Mouse (Mus musculus) MEL (cell line): ENCODE data around the gene Cep41.

Experiments
- GATA1 ChIP-seq: IDR thresholded peaks from 2 replicates; pipeline ENCODE4 v1.6.1; 2011; ENCODE audit warnings: low read depth, low read length, improper control_type of control experiment
- HCFC1 ChIP-seq: IDR thresholded peaks from 2 replicates; pipeline ENCODE4 v1.6.1; 2012; ENCODE audit warnings: low read depth, mild to moderate bottlenecking, inconsistent platforms, low read length, improper control_type of control experiment, moderate library complexity
- MEF2A ChIP-seq: IDR thresholded peaks from 2 replicates; pipeline ENCODE4 v1.6.1; 2014; ENCODE audit warnings: low read depth, mild to moderate bottlenecking, inconsistent platforms, low read length, improper control_type of control experiment; ENCODE audit not compliant: poor library complexity, insufficient replicate concordance, severe bottlenecking; ENCODE audit errors: extremely low read depth
- POLR2A ChIP-seq, 2 experiments: IDR thresholded peaks; 2 replicates each; pipeline ENCODE4 v1.6.1; 2011 to 2012; ENCODE audit warnings: low read length in 2 of 2, mild to moderate bottlenecking in 2 of 2, control low read depth in 1 of 2, improper control_type of control experiment in 1 of 2, low read depth in 1 of 2, moderate library complexity in 1 of 2; ENCODE audit not compliant: control insufficient read depth in 1 of 2, insufficient read depth in 1 of 2, poor library complexity in 1 of 2

DNA sequence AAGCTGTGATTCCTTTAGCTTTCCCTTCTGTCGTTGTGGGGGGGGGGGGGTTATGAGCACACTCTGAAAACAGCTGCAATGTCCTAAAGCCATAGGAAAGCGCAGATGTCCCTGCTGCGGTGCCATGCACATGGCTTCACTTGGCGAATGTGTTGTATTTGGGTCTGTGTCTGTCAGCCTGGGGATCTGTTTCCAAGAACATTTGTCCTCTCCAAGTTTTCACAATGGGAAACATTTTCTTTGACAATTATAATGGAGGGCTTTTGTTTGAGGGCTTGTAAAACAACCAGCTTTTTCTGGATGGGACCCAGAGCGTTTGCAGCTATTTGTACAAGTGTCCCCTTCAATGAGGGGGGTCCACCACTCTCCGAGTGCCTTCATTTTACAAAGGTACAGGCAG lies 79.3 kb downstream of the Cep41 start:
- no peak for TF ChIP-seq GATA1
- TF ChIP-seq MEF2A: no peak
- no peak for TF ChIP-seq POLR2A (IDR thresholded peaks at IDR 0.05; ENCODE audit: control insufficient read depth in 1 of 2, insufficient read depth in 1 of 2, low read depth in 1 of 2, low read length in 2 of 2, poor library complexity in 1 of 2)
- TF ChIP-seq HCFC1: no peak
